Mouse (Mus musculus) urinary bladder, adult 2 months (tissue): Measurements from ENCODE around the gene Bsg. TPM values are rescaled to one million over a fixed set of nuclear protein-coding genes. Genes with fewer than 3 reads are reported as not detected.
"Not testable (repeated sequence)": the region's sequence is repeated elsewhere in the genome, so short reads cannot be mapped to it uniquely, and the experiment has no call there.

ENCODE experiments used
- DNase-seq: peaks from one replicate; pipeline ENCODE4 v3.0.0; 2022; ENCODE audit warnings: low spot score
- polyA plus RNA-seq: library from polyadenylated mRNA; depleted of rRNA; stranded (reverse); fragments of >200 nt; gene quantifications from 2 replicates; pipeline ENCODE4 v1.2.3, GENCODE M21; 2012

Gene Bsg
- polyA plus RNA-seq, 1 experiment, result 631 TPM

- no peak for DNase-seq
Measured at GRCm38 (mm10) chr10:79682916-79683582, 21.2 kb upstream of the Bsg start.

- DNase-seq, result no peak
Measured at GRCm38 (mm10) chr10:79683726-79684640, 20.3 kb upstream of the Bsg start.

GRCm38 (mm10) chr10:79684770-79685600 is 19.3 kb upstream of the Bsg start:
- DNase-seq, result no peak

- DNase-seq, result no peak
Measured at GRCm38 (mm10) chr10:79686219-79686618, 18.1 kb upstream of the Bsg start.

- DNase-seq, result no peak
Measured at GRCm38 (mm10) chr10:79686691-79687090, 17.6 kb upstream of the Bsg start.

GRCm38 (mm10) chr10:79687513-79687912 is 16.8 kb upstream of the Bsg start:
- DNase-seq, result no peak

- DNase-seq, result no peak
Measured at GRCm38 (mm10) chr10:79688720-79689119, 15.6 kb upstream of the Bsg start, which contains the start of gene Gzmm. Gzmm (plus strand) TSS chr10:79689020.

- peak; percentile 23 for DNase-seq
Measured at GRCm38 (mm10) chr10:79689178-79689577, 15.1 kb upstream of the Bsg start.

- no peak for DNase-seq
Measured at GRCm38 (mm10) chr10:79691986-79692548, 12.2 kb upstream of the Bsg start.

GRCm38 (mm10) chr10:79693580-79694378 is 10.5 kb upstream of the Bsg start:
- no peak for DNase-seq

- DNase-seq, result no peak
Measured at GRCm38 (mm10) chr10:79694379-79694655, 10.0 kb upstream of the Bsg start.

GRCm38 (mm10) chr10:79695231-79696128 is 8.8 kb upstream of the Bsg start:
- peak; percentile 61 for DNase-seq

GRCm38 (mm10) chr10:79696129-79696651 is 8.1 kb upstream of the Bsg start:
- DNase-seq, result no peak

- DNase-seq, result no peak
Measured at GRCm38 (mm10) chr10:79697916-79698315, 6.4 kb upstream of the Bsg start.

- DNase-seq, result no peak
Measured at GRCm38 (mm10) chr10:79698459-79698858, 5.8 kb upstream of the Bsg start.

GRCm38 (mm10) chr10:79700676-79701075 is 3.6 kb upstream of the Bsg start:
- no peak for DNase-seq

GRCm38 (mm10) chr10:79701443-79702129 is 2.7 kb upstream of the Bsg start:
- DNase-seq, result no peak

GRCm38 (mm10) chr10:79702970-79703369 is 1.3 kb upstream of the Bsg start:
- not testable (repeated sequence) for DNase-seq

GRCm38 (mm10) chr10:79703541-79703940 is 750 bp upstream of the Bsg start:
- DNase-seq, result no peak
